Mouse (Mus musculus): ENCODE results near the gene Dis3l2.
A peak's percentile ranks its signal among the peaks of the same experiment; 100 is the strongest.

Dis3l2 gene

GRCm38 (mm10) chr1:87070720-87071119 lies 367.1 kb downstream of the Dis3l2 start:
- DNase-seq (ENCODE audit: low read depth), result peak; percentile 26

- DNase-seq (ENCODE audit: low read depth), result no peak
Observed at GRCm38 (mm10) chr1:87073776-87074175, 370.2 kb downstream of the Dis3l2 start.

GRCm38 (mm10) chr1:87086196-87086595 lies 382.6 kb downstream of the Dis3l2 start:
- DNase-seq (ENCODE audit: low read depth), result no peak

GRCm38 (mm10) chr1:87086964-87087363 lies 383.4 kb downstream of the Dis3l2 start:
- DNase-seq (ENCODE audit: low read depth), result no peak

- no peak for DNase-seq (ENCODE audit: low read depth)
Observed at GRCm38 (mm10) chr1:87089251-87089650, 385.6 kb downstream of the Dis3l2 start.

- no peak for DNase-seq (ENCODE audit: low read depth)
Observed at GRCm38 (mm10) chr1:87089828-87090227, 386.2 kb downstream of the Dis3l2 start, which contains the start of gene Alppl2. Gene Alppl2 (minus strand): TSS chr1:87089928.

- DNase-seq (ENCODE audit: low read depth), result no peak
Observed at GRCm38 (mm10) chr1:87095642-87096041, 392.0 kb downstream of the Dis3l2 start.

GRCm38 (mm10) chr1:87098358-87098975 lies 394.9 kb downstream of the Dis3l2 start:
- peak; percentile 40 for DNase-seq (ENCODE audit: low read depth)
